Mouse (Mus musculus) testis, adult 2 months (tissue): ENCODE data around the gene Mknk1. TPM values are rescaled to one million over a fixed set of nuclear protein-coding genes. Genes with fewer than 3 reads are reported as not detected.

Source experiments
- H3K27ac ChIP-seq: fragments of 200-500 bp; 2 replicates; pipeline ENCODE4 v1.5.1; 2012; ENCODE audit warnings: low read depth, low read length; ENCODE audit not compliant: control insufficient read depth, insufficient read depth
- H3K27me3 ChIP-seq: fragments of 200-500 bp; 2 replicates; pipeline ENCODE4 v1.6.1; 2012; ENCODE audit warnings: mild to moderate bottlenecking, low read length, moderate library complexity; ENCODE audit not compliant: control insufficient read depth, insufficient read depth
- H3K36me3 ChIP-seq: fragments of 200-500 bp; 2 replicates; pipeline ENCODE4 v1.6.1; 2012; ENCODE audit warnings: mild to moderate bottlenecking, low read length; ENCODE audit not compliant: control insufficient read depth, insufficient read depth
- H3K4me1 ChIP-seq: fragments of 200-500 bp; 2 replicates; pipeline ENCODE4 v1.6.1; 2012; ENCODE audit warnings: low read length; ENCODE audit not compliant: control insufficient read depth, insufficient read depth
- H3K4me3 ChIP-seq: fragments of 200-500 bp; 2 replicates; pipeline ENCODE4 v1.5.1; 2012; ENCODE audit warnings: low read depth, mild to moderate bottlenecking, low read length, moderate library complexity, mixed read lengths; ENCODE audit not compliant: control insufficient read depth
- CTCF ChIP-seq: fragments of 200-500 bp; IDR thresholded peaks from 2 replicates; pipeline ENCODE4 v1.5.1; 2012; ENCODE audit warnings: low read depth, mild to moderate bottlenecking, inconsistent platforms, low read length, moderate library complexity; ENCODE audit not compliant: control insufficient read depth, insufficient read depth, insufficient replicate concordance
- POLR2A ChIP-seq: fragments of 200-500 bp; IDR thresholded peaks from 2 replicates; pipeline ENCODE4 v1.6.1; 2012; ENCODE audit warnings: low read depth, mild to moderate bottlenecking, inconsistent platforms, low read length, moderate library complexity; ENCODE audit not compliant: control insufficient read depth
- polyA plus RNA-seq: library from polyadenylated mRNA; depleted of rRNA; stranded (reverse); fragments of >200 nt; gene quantifications from 2 replicates; pipeline ENCODE4 v1.2.3, GENCODE M21; 2012

Mknk1 gene
- polyA plus RNA-seq, 1 experiment, result 29.4 TPM

GRCm38 (mm10) chr4:115827888-115828571, 11.0 kb upstream of the Mknk1 start, which contains the start of gene Mob3c:
Gene Mob3c (plus strand): TSS chr4:115828092.
- H3K27me3 ChIP-seq, result no peaks in the 10 kb centered on the region

GRCm38 (mm10) chr4:115828572-115828902, 10.5 kb upstream of the Mknk1 start:
- H3K36me3 ChIP-seq, result no peaks in the 10 kb centered on the region
- TF ChIP-seq POLR2A, result no peak
- peaks cover 11% of the 10 kb centered on the region for H3K4me1 ChIP-seq
- no peaks in the 10 kb centered on the region for H3K27me3 ChIP-seq
- H3K4me3 ChIP-seq, result peak overlapping the region; percentile 88
- no peak overlapping the region for H3K27ac ChIP-seq

More at GRCm38 (mm10) chr4:115827888-115828571, 11.0 kb upstream of the Mknk1 start, which contains the start of gene Mob3c:
- H3K4me1 ChIP-seq, result peaks cover 11% of the 10 kb centered on the region
- H3K4me3 ChIP-seq, result peak within 1 kb of the TSS; percentile 88
- TF ChIP-seq POLR2A (no peak), CTCF (no peak)
- peak within 1 kb of the TSS; percentile 67 for H3K27ac ChIP-seq
- no peaks in the 10 kb centered on the region for H3K36me3 ChIP-seq

GRCm38 (mm10) chr4:115830491-115830890, 8.5 kb upstream of the Mknk1 start:
- H3K27ac ChIP-seq, result no peak overlapping the region
- no peaks in the 10 kb centered on the region for H3K27me3 ChIP-seq
- peaks cover 11% of the 10 kb centered on the region for H3K4me1 ChIP-seq
- TF ChIP-seq POLR2A, result no peak
- TF ChIP-seq CTCF, result no peak
- no peak overlapping the region for H3K4me3 ChIP-seq
- H3K36me3 ChIP-seq, result no peaks in the 10 kb centered on the region

- TF ChIP-seq CTCF (no peak), POLR2A (no peak)
- Histone ChIP-seq H3K27ac (no peak overlapping the region), H3K27me3 (no peaks in the 10 kb centered on the region), H3K36me3 (no peaks in the 10 kb centered on the region), H3K4me3 (no peak overlapping the region), H3K4me1 (peaks cover 11% of the 10 kb centered on the region)
Observed at GRCm38 (mm10) chr4:115831221-115831620, 7.8 kb upstream of the Mknk1 start.

GRCm38 (mm10) chr4:115832040-115832439, 7.0 kb upstream of the Mknk1 start:
- peak overlapping the region; percentile 7; the same call in 1 of the 2 replicates for H3K4me3 ChIP-seq
- H3K36me3 ChIP-seq, result no peaks in the 10 kb centered on the region
- H3K27me3 ChIP-seq, result no peaks in the 10 kb centered on the region
- H3K27ac ChIP-seq, result no peak overlapping the region
- no peak for TF ChIP-seq POLR2A
- TF ChIP-seq CTCF, result no peak
- peaks cover 11% of the 10 kb centered on the region for H3K4me1 ChIP-seq

- Histone ChIP-seq H3K36me3 (no peaks in the 10 kb centered on the region), H3K27me3 (no peaks in the 10 kb centered on the region), H3K27ac (no peak overlapping the region), H3K4me1 (peaks cover 2% of the 10 kb centered on the region; the same call in 1 of the 2 replicates), H3K4me3 (no peak overlapping the region)
- TF ChIP-seq POLR2A (no peak), CTCF (no peak)
Observed at GRCm38 (mm10) chr4:115835576-115835975, 3.4 kb upstream of the Mknk1 start.

- Histone ChIP-seq H3K27ac (no peak overlapping the region), H3K36me3 (no peaks in the 10 kb centered on the region), H3K4me1 (peaks cover 2% of the 10 kb centered on the region; the same call in 1 of the 2 replicates), H3K27me3 (no peaks in the 10 kb centered on the region), H3K4me3 (no peak overlapping the region)
- no peak for TF ChIP-seq CTCF
- TF ChIP-seq POLR2A, result no peak
Observed at GRCm38 (mm10) chr4:115838196-115838595, 802 bp upstream of the Mknk1 start.
